Mouse (Mus musculus) yolk sac, embryonic 10.5 days (tissue): ENCODE data around the gene Dda1.
"Not testable (repeated sequence)": the region's sequence is repeated elsewhere in the genome, so short reads cannot be mapped to it uniquely, and the experiment has no call there.

ENCODE experiments used
- DNase-seq: peaks from one replicate; pipeline ENCODE4 v3.0.0-alpha.2; 2017; ENCODE audit warnings: low spot score

The Dda1 gene

GRCm38 (mm10) chr8:71496481-71496880 is 27.5 kb downstream of the Dda1 start:
- DNase-seq, result peak; percentile 28

- DNase-seq, result no peak
These were observed 28.2 kb downstream of the Dda1 start for GRCm38 (mm10) chr8:71497077-71497645.

- no peak for DNase-seq
These were observed 29.0 kb downstream of the Dda1 start for GRCm38 (mm10) chr8:71497881-71498501.

- DNase-seq, result peak; percentile 57
These were observed 30.1 kb downstream of the Dda1 start for GRCm38 (mm10) chr8:71498816-71499690.

- no peak for DNase-seq
These were observed 35.4 kb downstream of the Dda1 start for GRCm38 (mm10) chr8:71504349-71504748.

GRCm38 (mm10) chr8:71505326-71505725 is 36.3 kb downstream of the Dda1 start:
- no peak for DNase-seq

- no peak for DNase-seq
These were observed 37.0 kb downstream of the Dda1 start for GRCm38 (mm10) chr8:71505979-71506378.

GRCm38 (mm10) chr8:71507589-71508104 is 38.6 kb downstream of the Dda1 start:
- peak; percentile 76 for DNase-seq

- no peak for DNase-seq
These were observed 40.3 kb downstream of the Dda1 start for GRCm38 (mm10) chr8:71509316-71509715.

- DNase-seq, result peak; percentile 46
These were observed 42.6 kb downstream of the Dda1 start, which contains the start of gene Plvap for GRCm38 (mm10) chr8:71511644-71512043. Gene Plvap, minus strand, starts transcription at chr8:71511752.

- peak; percentile 37 for DNase-seq
These were observed 44.2 kb downstream of the Dda1 start for GRCm38 (mm10) chr8:71513018-71513754.

GRCm38 (mm10) chr8:71515043-71515442 is 46.0 kb downstream of the Dda1 start:
- DNase-seq, result no peak

GRCm38 (mm10) chr8:71516786-71517185 is 47.8 kb downstream of the Dda1 start:
- DNase-seq, result peak; percentile 54

- DNase-seq, result not testable (repeated sequence)
These were observed 50.2 kb downstream of the Dda1 start for GRCm38 (mm10) chr8:71519037-71519825.

- DNase-seq, result peak; percentile 88
These were observed 52.6 kb downstream of the Dda1 start for GRCm38 (mm10) chr8:71521634-71522033.

- no peak for DNase-seq
These were observed 56.4 kb downstream of the Dda1 start, which contains the start of gene Ccdc194 for GRCm38 (mm10) chr8:71525226-71526050. Gene Ccdc194, minus strand, starts transcription at chr8:71525711.
